Mouse (Mus musculus) hindbrain, embryonic 11.5 days (tissue): ENCODE results near the gene Prickle2. TPM values are rescaled to one million over a fixed set of nuclear protein-coding genes. Genes with fewer than 3 reads are reported as not detected.

ENCODE experiments used
- ATAC-seq: fragments of 200-750 bp; cut with Nextera tagmentation; 2 replicates; pipeline ENCODE4 v1.8.0; 2017; ENCODE audit warnings: mild to moderate bottlenecking, moderate TSS enrichment, moderate library complexity; ENCODE audit not compliant: low FRiP score
- DNase-seq: peaks from one replicate; pipeline ENCODE4 v3.0.0-alpha.2; 2015; ENCODE audit warnings: low spot score
- H3K27ac ChIP-seq: fragments of 300-500 bp; sonication (generic); 2 replicates; pipeline ENCODE4 v1.5.1; 2014; ENCODE audit warnings: mild to moderate bottlenecking, low read depth, low read length
- H3K27me3 ChIP-seq: fragments of 300-500 bp; sonication (generic); 2 replicates; pipeline ENCODE4 v1.6.1; 2014; ENCODE audit warnings: mild to moderate bottlenecking, low read length, moderate library complexity, mixed read lengths; ENCODE audit not compliant: control insufficient read depth, insufficient read depth
- H3K36me3 ChIP-seq: fragments of 300-500 bp; sonication (generic); 2 replicates; pipeline ENCODE4 v1.6.1; 2014; ENCODE audit warnings: mild to moderate bottlenecking, low read length, moderate library complexity, mixed read lengths; ENCODE audit not compliant: control insufficient read depth, insufficient read depth
- H3K4me1 ChIP-seq: fragments of 300-500 bp; sonication (generic); replicated peaks from 2 replicates; pipeline ENCODE4 v1.6.1; 2014; ENCODE audit warnings: low read length, mixed read lengths; ENCODE audit not compliant: control insufficient read depth, insufficient read depth
- H3K4me2 ChIP-seq: fragments of 300-500 bp; sonication (generic); replicated peaks from 2 replicates; pipeline ENCODE4 v1.6.1; 2014; ENCODE audit warnings: mild to moderate bottlenecking, low read depth, low read length
- H3K4me3 ChIP-seq: fragments of 300-500 bp; sonication (generic); 2 replicates; pipeline ENCODE4 v1.5.1; 2014; ENCODE audit warnings: low read depth, low read length
- H3K9ac ChIP-seq: fragments of 300-500 bp; sonication (generic); 2 replicates; pipeline ENCODE4 v1.6.1; 2014; ENCODE audit warnings: low read depth, low read length
- H3K9me3 ChIP-seq: fragments of 300-500 bp; sonication (generic); 2 replicates; pipeline ENCODE4 v1.6.1; 2016; ENCODE audit warnings: low read length; ENCODE audit not compliant: control insufficient read depth
- WGBS: fragments of 180-500 bp; shearing (Covaris S2); extraction: QIAGEN DNeasy Blood & Tissue Kit; methylation state at CpG from one replicate; pipeline ENCODE4 v1.1.7; 2014; 5-methylcytosine and 5-hydroxymethylcytosine counted together
- polyA plus RNA-seq: library from polyadenylated mRNA; unstranded; fragments of >200 nt; fragmentation: Nextera tagmentation; extraction: Ambion mirVana; gene quantifications from 2 replicates; pipeline ENCODE4 v1.2.1, GENCODE M21; 2014

The Prickle2 gene
- polyA plus RNA-seq, 1 experiment from 2014 or later, result 10.0 TPM

DNA sequence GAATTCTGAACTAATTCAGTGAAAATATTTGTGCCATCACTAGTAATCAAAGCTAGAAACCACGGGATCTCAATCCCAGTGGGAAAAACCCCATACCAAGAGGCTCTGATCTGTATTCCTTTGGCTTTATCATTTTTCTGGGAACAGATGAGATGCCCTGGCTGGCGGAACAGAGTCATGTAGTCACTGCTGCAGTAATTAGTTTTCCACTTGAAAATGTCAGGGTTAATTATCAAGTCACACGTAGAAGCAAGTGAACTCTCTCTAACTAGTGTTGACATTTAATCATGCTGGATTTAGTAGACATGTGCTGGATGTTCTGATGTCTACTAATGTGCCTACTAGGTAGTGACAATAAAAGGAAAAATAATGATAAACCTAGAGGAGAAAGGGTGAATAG, 199.7 kb downstream of the Prickle2 start:
- no peak overlapping the region for H3K9ac ChIP-seq

DNA sequence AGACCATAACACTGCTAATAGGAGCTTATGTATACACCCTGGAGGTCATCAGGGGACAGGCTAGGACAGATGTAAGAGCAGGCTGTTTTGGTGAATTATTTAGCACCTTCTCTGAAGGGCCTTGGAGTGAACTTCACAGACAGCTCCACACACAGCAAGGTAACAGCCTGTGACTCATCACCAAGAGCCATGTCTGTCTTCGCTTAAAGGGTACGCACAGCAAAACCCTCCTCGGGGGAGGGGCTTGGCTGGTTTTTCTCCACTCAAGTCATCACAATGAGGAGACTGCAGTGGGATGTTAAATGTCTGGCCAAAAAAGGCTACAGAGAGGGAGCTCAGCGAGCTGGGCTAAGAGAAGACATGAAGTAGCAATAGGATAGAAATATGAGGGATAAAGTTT, 206.5 kb downstream of the Prickle2 start:
- WGBS, result 83% methylated on average over 4 of the region's 4 CpGs
- ATAC-seq, result no peak
- Histone ChIP-seq H3K4me2 (no peak overlapping the region), H3K27ac (no peak overlapping the region), H3K4me1 (no peaks in the 10 kb centered on the region), H3K4me3 (no peak overlapping the region), H3K27me3 (no peaks in the 10 kb centered on the region), H3K9me3 (no peaks in the 10 kb centered on the region), H3K36me3 (no peaks in the 10 kb centered on the region), H3K9ac (no peak overlapping the region)
- DNase-seq, result no peak

More for the DNA sequence above, 199.7 kb downstream of the Prickle2 start:
- no peak for ATAC-seq
- Histone ChIP-seq H3K4me1 (no peaks in the 10 kb centered on the region), H3K27ac (no peak overlapping the region), H3K36me3 (no peaks in the 10 kb centered on the region), H3K4me2 (no peak overlapping the region), H3K9me3 (no peaks in the 10 kb centered on the region), H3K27me3 (no peaks in the 10 kb centered on the region), H3K4me3 (no peak overlapping the region)
- no peak for DNase-seq
- 71% methylated on average over 3 of the region's 3 CpGs for WGBS

DNA sequence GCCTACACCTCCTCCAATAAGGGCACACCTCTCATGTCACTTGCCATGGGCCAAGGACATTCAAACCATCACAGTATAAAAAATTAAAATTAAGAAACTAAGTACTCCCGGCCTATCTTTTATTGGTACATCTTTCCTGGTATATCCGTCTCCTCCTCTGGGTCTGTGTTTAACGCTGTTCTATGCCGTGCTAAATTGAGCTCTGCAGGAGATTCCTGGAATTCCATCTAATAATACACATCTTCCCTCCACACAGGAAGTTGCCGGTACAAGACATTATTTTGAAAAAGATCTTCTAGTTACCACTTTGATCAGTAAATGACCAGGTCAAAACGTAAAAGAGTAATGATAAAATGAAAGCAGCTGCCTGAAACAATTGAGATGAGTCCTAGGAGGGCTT, 207.4 kb downstream of the Prickle2 start:
- Histone ChIP-seq H3K9ac (no peak overlapping the region), H3K9me3 (no peaks in the 10 kb centered on the region), H3K27ac (no peak overlapping the region), H3K4me2 (no peak overlapping the region), H3K4me1 (no peaks in the 10 kb centered on the region), H3K27me3 (no peaks in the 10 kb centered on the region), H3K36me3 (no peaks in the 10 kb centered on the region), H3K4me3 (no peak overlapping the region)
- no peak for ATAC-seq
- 61% methylated on average over 6 of the region's 6 CpGs for WGBS
- no peak for DNase-seq

DNA sequence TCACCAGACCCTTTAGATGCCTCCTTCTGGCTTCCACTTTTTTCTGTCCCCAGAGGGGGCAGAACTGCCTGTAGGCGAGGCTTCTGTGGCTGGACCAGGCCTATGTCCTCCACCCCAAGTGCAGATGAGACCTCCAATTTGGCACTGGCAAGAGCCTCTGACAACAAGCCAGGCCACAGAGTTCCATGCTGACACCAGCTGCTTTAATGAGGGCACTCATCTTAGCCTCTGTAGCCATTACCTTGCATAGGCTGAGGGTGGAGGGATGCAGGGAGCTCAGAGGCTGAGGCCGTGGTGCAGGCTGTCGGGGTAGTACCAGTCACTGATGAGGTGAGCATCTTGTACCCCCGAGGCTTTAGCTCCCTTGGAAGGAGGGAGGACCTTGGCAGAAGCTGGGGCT, 208.7 kb downstream of the Prickle2 start:
- DNase-seq (no peak), ATAC-seq (no peak)
- 82% methylated on average over 4 of the region's 4 CpGs for WGBS

DNA sequence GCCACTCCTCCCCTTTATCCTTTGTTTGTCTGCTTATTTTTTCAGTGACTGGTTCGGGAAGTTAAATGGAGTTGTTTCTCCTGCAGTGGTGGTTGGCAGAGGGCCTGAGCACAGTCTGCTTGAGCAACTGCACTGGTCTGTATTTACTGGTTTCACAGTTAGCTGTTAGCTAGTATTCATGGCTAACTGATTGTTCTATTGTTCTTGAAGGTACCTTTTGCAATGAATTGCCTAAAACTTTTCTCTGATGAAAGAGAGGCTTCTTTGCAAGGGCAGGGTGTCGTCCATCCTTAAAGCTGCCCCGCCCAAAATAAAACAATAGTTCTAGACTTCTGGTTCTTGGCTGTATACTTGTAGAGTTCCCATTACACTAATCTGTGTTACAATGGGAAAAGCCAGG, 210.5 kb downstream of the Prickle2 start:
- DNase-seq (no peak), ATAC-seq (no peak)
- WGBS, result 76% methylated on average over 3 of the region's 3 CpGs
- Histone ChIP-seq H3K27me3 (no peaks in the 10 kb centered on the region), H3K4me3 (no peak overlapping the region), H3K9me3 (no peaks in the 10 kb centered on the region), H3K4me2 (no peak overlapping the region), H3K4me1 (no peaks in the 10 kb centered on the region), H3K27ac (no peak overlapping the region), H3K36me3 (no peaks in the 10 kb centered on the region), H3K9ac (no peak overlapping the region)

More for the DNA sequence above, 208.7 kb downstream of the Prickle2 start:
- H3K27ac ChIP-seq, result no peak overlapping the region
- H3K4me1 ChIP-seq, result no peaks in the 10 kb centered on the region
- H3K36me3 ChIP-seq, result no peaks in the 10 kb centered on the region
- no peak overlapping the region for H3K9ac ChIP-seq
- no peaks in the 10 kb centered on the region for H3K27me3 ChIP-seq
- no peak overlapping the region for H3K4me3 ChIP-seq
- no peaks in the 10 kb centered on the region for H3K9me3 ChIP-seq
- H3K4me2 ChIP-seq, result no peak overlapping the region

DNA sequence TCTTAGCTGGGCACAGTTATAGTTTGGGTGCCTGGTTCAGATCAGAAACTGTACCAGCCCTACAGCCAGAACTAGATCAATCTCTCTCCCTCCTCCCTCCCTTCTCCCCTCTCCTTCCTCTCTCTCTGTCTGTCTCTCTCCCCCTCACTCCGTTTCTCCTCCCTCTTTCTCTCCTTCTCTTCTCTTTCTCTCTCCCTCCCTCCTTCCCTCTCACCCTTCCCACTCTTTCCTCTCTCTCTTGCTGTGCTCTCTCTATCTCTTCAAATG, 224.3 kb downstream of the Prickle2 start:
- peak overlapping the region; percentile 4; the same call in 1 of the 2 replicates for H3K27ac ChIP-seq
- 14% methylated on average over 1 of the region's 1 CpGs for WGBS

DNA sequence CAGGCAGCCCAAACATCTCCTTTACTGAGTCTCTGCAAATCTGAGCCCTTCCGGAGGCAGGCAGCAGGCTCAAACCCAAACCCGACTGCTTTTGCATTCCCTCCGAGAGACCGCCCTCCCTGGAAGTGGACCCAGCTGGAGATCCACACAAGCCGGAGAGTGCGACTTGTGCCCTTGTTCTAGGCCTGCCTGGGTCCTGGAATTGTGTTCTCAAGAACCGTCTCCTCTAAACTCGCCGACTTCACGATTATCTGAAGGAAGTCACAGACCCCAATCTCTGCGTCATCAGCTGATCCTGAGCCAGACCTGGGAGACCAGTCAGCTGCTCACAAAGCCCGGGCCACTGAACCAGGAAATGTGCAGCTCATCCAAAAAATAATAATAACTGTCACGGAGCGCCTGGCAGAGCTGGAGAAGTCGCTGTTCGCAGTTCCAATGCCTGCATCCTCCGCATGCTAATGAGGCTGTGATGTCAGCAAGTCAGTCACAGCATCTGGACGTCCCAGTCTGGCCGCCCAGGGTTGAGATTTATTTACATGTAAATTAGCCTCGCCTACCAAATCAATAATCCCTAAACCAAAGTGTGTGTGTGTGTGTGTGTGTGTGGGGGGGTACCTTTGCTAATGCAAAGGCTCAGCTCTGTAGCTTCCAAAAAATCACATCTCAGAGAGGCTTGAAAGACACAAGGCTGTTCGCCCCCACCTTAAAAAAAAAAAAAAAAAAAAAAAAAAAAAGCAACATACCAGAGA, 224.8 kb downstream of the Prickle2 start:
- no peaks in the 10 kb centered on the region for H3K27me3 ChIP-seq
- H3K9ac ChIP-seq, result peak overlapping the region; percentile 65
- H3K9me3 ChIP-seq, result no peaks in the 10 kb centered on the region
- H3K4me3 ChIP-seq, result peak overlapping the region; percentile 46
- H3K27ac ChIP-seq, result peak overlapping the region; percentile 72
- WGBS, result under 1% methylated on average over 21 of the region's 21 CpGs
- H3K4me1 ChIP-seq, result 0 out of 2 replicates have a peak, but pooled peaks cover 2% of the 10 kb centered on the region
- H3K4me2 ChIP-seq, result peak overlapping the region; percentile 54
- peak; percentile 91 for ATAC-seq
- no peaks in the 10 kb centered on the region for H3K36me3 ChIP-seq
- peak; percentile 76 for DNase-seq

More for the DNA sequence above, 224.3 kb downstream of the Prickle2 start:
- no peaks in the 10 kb centered on the region for H3K9me3 ChIP-seq
- no peaks in the 10 kb centered on the region for H3K27me3 ChIP-seq
- DNase-seq (peak; percentile 19), ATAC-seq (peak; percentile 26; the same call in 1 of the 2 replicates)
- peak overlapping the region; percentile 46; the same call in 1 of the 2 replicates for H3K4me3 ChIP-seq
- 0 out of 2 replicates have a peak, but pooled peaks cover 2% of the 10 kb centered on the region for H3K4me1 ChIP-seq
- H3K4me2 ChIP-seq, result peak overlapping the region; percentile 54
- H3K36me3 ChIP-seq, result no peaks in the 10 kb centered on the region
- H3K9ac ChIP-seq, result no peak overlapping the region

DNA sequence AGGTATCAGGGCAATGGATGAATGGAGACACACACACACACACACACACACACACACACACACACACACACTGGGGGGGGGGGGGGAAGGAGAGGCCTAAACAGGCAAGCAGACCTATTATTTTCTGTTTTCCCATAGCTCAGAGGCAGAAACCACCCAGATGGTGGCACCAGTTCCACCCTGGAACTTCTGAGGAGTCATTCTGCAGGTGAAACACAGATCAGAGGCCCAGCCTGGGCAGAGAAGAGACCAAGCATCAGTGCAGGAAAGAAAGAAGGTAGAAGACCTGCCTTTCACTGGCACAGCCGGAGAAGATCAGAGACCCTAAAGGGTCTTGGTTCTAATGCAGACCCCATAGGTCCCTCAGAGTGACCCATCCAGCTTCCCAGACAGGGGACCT, 227.3 kb downstream of the Prickle2 start:
- WGBS, result 90% methylated on average over 1 of the region's 1 CpGs
- Histone ChIP-seq H3K4me1 (0 out of 2 replicates have a peak, but pooled peaks cover 2% of the 10 kb centered on the region), H3K27ac (no peak overlapping the region), H3K4me3 (0 out of 2 replicates have a peak overlapping the region, but pooled peaks have one; percentile 6), H3K36me3 (no peaks in the 10 kb centered on the region), H3K9me3 (no peaks in the 10 kb centered on the region), H3K4me2 (peak overlapping the region; percentile 22), H3K27me3 (no peaks in the 10 kb centered on the region), H3K9ac (no peak overlapping the region)
- no peak for DNase-seq
- no peak for ATAC-seq

DNA sequence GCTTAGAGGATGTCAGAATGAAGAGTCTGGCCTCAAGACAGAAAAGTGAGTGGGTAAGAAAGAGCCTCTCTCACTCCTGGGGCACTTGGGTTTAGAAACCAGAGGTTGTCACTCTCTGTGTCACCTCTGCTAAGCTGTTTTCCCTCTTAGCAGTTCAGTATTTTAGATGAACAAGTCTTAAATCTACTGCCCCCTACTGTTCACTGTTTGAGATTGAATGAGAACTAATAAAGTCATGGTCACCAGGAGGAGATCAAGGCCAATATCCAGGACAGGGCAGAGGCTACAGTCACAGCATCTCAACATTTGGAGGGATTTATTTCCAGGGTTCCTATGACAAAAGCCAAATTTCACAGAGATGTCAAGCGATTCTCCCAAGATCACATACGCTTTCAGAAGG, 228.3 kb downstream of the Prickle2 start:
- 0 out of 2 replicates have a peak, but pooled peaks cover 2% of the 10 kb centered on the region for H3K4me1 ChIP-seq
- peak; percentile 56 for DNase-seq
- no peak for ATAC-seq
- no peaks in the 10 kb centered on the region for H3K9me3 ChIP-seq
- H3K36me3 ChIP-seq, result no peaks in the 10 kb centered on the region
- no peak overlapping the region for H3K9ac ChIP-seq
- no peak overlapping the region for H3K4me3 ChIP-seq
- H3K4me2 ChIP-seq, result no peak overlapping the region
- H3K27ac ChIP-seq, result no peak overlapping the region
- 87% methylated on average over 2 of the region's 2 CpGs for WGBS
- H3K27me3 ChIP-seq, result no peaks in the 10 kb centered on the region
